Mouse (Mus musculus) adrenal gland, postnatal 14 days (tissue): ENCODE results near the gene Mageb2. TPM values are rescaled to one million over a fixed set of nuclear protein-coding genes. Genes with fewer than 3 reads are reported as not detected.
"Not testable (repeated sequence)": the region's sequence is repeated elsewhere in the genome, so short reads cannot be mapped to it uniquely, and the experiment has no call there.

Experiments
- DNase-seq: peaks from one replicate; pipeline ENCODE4 v3.0.0; 2021; ENCODE audit warnings: mixed read lengths
- long read RNA-seq, 2 experiments: library from polyadenylated mRNA; stranded (forward); transcript quantifications; one replicate each; pipeline ENCODE4 v2.0.0; 2021
- total RNA-seq: library from RNA; stranded (reverse); gene quantifications from 2 replicates; pipeline ENCODE4 v1.2.3, GENCODE M21; 2021

Gene Mageb2
- total RNA-seq, result not detected in 2 replicates
- long read RNA-seq, experiment 1, result 0 reads
- long read RNA-seq, experiment 2, result 0 reads

DNA sequence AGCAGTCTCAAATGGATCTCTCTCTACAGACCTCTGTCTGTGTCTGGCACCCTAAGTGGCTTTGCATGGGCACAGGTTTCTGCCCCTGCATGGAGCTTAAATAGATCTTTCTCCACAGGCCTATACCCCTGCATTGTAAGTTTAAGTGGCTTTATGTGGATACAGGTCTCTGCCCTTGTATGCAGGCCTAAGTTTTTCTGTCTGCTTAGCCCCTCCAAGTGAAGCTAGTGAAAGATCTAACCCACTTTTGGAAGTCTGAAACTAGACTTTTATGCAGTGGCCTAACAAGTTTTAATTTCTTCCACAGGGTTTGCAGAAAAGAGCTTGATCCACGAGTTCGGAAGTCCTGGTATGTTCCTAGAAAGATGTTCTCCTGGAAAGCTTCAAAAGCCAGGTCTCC is at the start of gene Mageb2:
TSS of gene Mageb2 (plus strand) at position 301 of the 400 bp plus-strand sequence.
- DNase-seq, result not testable (repeated sequence)

DNA sequence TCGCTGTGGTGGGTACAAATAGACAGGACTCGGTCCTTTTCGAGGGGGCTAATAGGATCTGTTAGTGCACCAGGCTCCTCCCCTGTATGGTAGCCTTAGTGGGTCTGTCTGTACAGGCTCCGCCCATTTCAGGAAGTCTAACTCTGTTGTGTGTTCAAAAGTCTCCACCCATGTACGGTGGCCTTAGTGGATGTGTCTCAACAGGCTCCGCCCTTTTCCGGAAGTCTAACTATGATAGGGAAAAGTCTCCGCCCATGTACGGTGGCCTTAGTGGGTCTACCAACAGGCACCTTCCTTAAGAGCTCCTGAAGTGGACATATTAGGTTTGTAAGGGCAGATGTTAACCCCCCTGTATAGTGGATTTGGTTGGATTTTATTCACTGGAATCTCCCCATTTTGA is 18.2 kb upstream of the Mageb2 start:
- DNase-seq, result not testable (repeated sequence)

Other genes starting within 250 kb of the Mageb2 start
- gene Gm5072, start 60.8 kb downstream of the Mageb2 start, total RNA-seq, result not detected in 2 replicates
- gene Gm8914, start 148.4 kb downstream of the Mageb2 start, total RNA-seq, result not detected in 2 replicates
- gene 1700084M14Rik, start 244.2 kb downstream of the Mageb2 start, total RNA-seq, result not detected in 2 replicates